Mouse (Mus musculus) E14TG2a.4 (cell line): ENCODE results near the gene Msx3.

Experiments used
- CTCF ChIP-seq: conservative IDR thresholded peaks from 2 replicates; pipeline ENCODE4 v1.5.1; 2014; ENCODE audit warnings: low read length
- NANOG ChIP-seq: IDR thresholded peaks from 2 replicates; pipeline ENCODE4 v1.6.1; 2014; ENCODE audit warnings: borderline replicate concordance, low read length, mixed read lengths
- POU5F1 ChIP-seq: IDR thresholded peaks from 2 replicates; pipeline ENCODE4 v1.6.1; 2014; ENCODE audit warnings: low read length, borderline replicate concordance

GRCm38 (mm10) chr7:140045546-140045945 is 3.3 kb downstream of the Msx3 start:
- no peak for TF ChIP-seq CTCF
- no peak for TF ChIP-seq NANOG
- no peak for TF ChIP-seq POU5F1
